Mouse (Mus musculus) liver, embryonic 12.5 days (tissue): ENCODE results near the gene Sowahd. TPM values are rescaled to one million over a fixed set of nuclear protein-coding genes. Genes with fewer than 3 reads are reported as not detected.

Experiments used
- ATAC-seq: fragments of 200-750 bp; cut with Nextera tagmentation; 2 replicates; pipeline ENCODE4 v1.8.0; 2017; ENCODE audit warnings: moderate number of reproducible peaks, mild to moderate bottlenecking, moderate library complexity
- H3K27ac ChIP-seq: fragments of 300-500 bp; sonication (generic); 2 replicates; pipeline ENCODE4 v1.5.1; 2016; ENCODE audit warnings: mild to moderate bottlenecking
- H3K27me3 ChIP-seq: fragments of 300-500 bp; sonication (generic); replicated peaks from 2 replicates; pipeline ENCODE4 v1.6.1; 2016; ENCODE audit warnings: mild to moderate bottlenecking, moderate library complexity
- H3K36me3 ChIP-seq: fragments of 300-500 bp; sonication (generic); 2 replicates; pipeline ENCODE4 v1.6.1; 2016; ENCODE audit warnings: mild to moderate bottlenecking, moderate library complexity
- H3K4me1 ChIP-seq: fragments of 300-500 bp; sonication (generic); 2 replicates; pipeline ENCODE4 v1.6.1; 2016
- H3K4me2 ChIP-seq: fragments of 300-500 bp; sonication (generic); 2 replicates; pipeline ENCODE4 v1.6.1; 2016; ENCODE audit warnings: mild to moderate bottlenecking, moderate library complexity
- H3K4me3 ChIP-seq: fragments of 300-500 bp; sonication (generic); 2 replicates; pipeline ENCODE4 v1.5.1; 2016; ENCODE audit warnings: mild to moderate bottlenecking, moderate library complexity
- H3K9ac ChIP-seq: fragments of 300-500 bp; sonication (generic); 2 replicates; pipeline ENCODE4 v1.6.1; 2016; ENCODE audit warnings: mild to moderate bottlenecking, moderate library complexity
- H3K9me3 ChIP-seq: fragments of 300-500 bp; sonication (generic); replicated peaks from 2 replicates; pipeline ENCODE4 v1.6.1; 2016; ENCODE audit warnings: mild to moderate bottlenecking, moderate library complexity
- WGBS: fragments of 180-500 bp; shearing (Covaris S2); methylation state at CpG from one replicate; pipeline ENCODE4 v1.1.7; 2016; ENCODE audit not compliant: insufficient replicate concordance; 5-methylcytosine and 5-hydroxymethylcytosine counted together
- polyA plus RNA-seq: library from polyadenylated mRNA; unstranded; fragments of >200 nt; fragmentation: Nextera tagmentation; extraction: Ambion mirVana; gene quantifications from 2 replicates; pipeline ENCODE4 v1.2.1, GENCODE M21; 2016

Sowahd gene
- 0.11 and 0.25 TPM in 2 replicates for polyA plus RNA-seq

- H3K9me3 ChIP-seq: no peaks in the 10 kb centered on the region
- peak within 1 kb of the TSS; percentile 25 for H3K4me3 ChIP-seq
- H3K9ac ChIP-seq: no peak within 1 kb of the TSS
- WGBS: 8% methylated on average over 36 of the region's 38 CpGs
- no peaks in the 10 kb centered on the region for H3K4me1 ChIP-seq
- H3K36me3 ChIP-seq: no peaks in the 10 kb centered on the region
- no peak for ATAC-seq
- peak within 1 kb of the TSS; percentile 51 for H3K4me2 ChIP-seq
- no peak within 1 kb of the TSS for H3K27ac ChIP-seq
- H3K27me3 ChIP-seq: peaks cover 81% of the 10 kb centered on the region
Measured at GRCm38 (mm10) chrX:37048066-37048889, at the start of gene Sowahd. Gene Sowahd (plus strand): TSS chrX:37048845.

- no peaks in the 10 kb centered on the region for H3K9me3 ChIP-seq
- no peak overlapping the region for H3K27ac ChIP-seq
- ATAC-seq: no peak
- H3K27me3 ChIP-seq: no peaks in the 10 kb centered on the region
- H3K4me1 ChIP-seq: no peaks in the 10 kb centered on the region
- H3K36me3 ChIP-seq: no peaks in the 10 kb centered on the region
- H3K4me3 ChIP-seq: no peak overlapping the region
- WGBS: 45% methylated on average over 5 of the region's 5 CpGs
- H3K4me2 ChIP-seq: no peak overlapping the region
- H3K9ac ChIP-seq: no peak overlapping the region
Measured at GRCm38 (mm10) chrX:37013870-37014269, 34.8 kb upstream of the Sowahd start.

- Histone ChIP-seq H3K4me2 (no peak overlapping the region), H3K4me3 (no peak overlapping the region)
- WGBS: 68% methylated on average over 9 of the region's 9 CpGs
Measured at GRCm38 (mm10) chrX:37018150-37018654, 30.4 kb upstream of the Sowahd start.

GRCm38 (mm10) chrX:37019045-37019444 is 29.6 kb upstream of the Sowahd start:
- Histone ChIP-seq H3K4me2 (no peak overlapping the region), H3K4me1 (no peaks in the 10 kb centered on the region), H3K27ac (no peak overlapping the region), H3K4me3 (no peak overlapping the region), H3K27me3 (no peaks in the 10 kb centered on the region), H3K9ac (no peak overlapping the region), H3K9me3 (no peaks in the 10 kb centered on the region), H3K36me3 (no peaks in the 10 kb centered on the region)
- 37% methylated on average over 3 of the region's 3 CpGs for WGBS
- no peak for ATAC-seq

More at GRCm38 (mm10) chrX:37018150-37018654, 30.4 kb upstream of the Sowahd start:
- ATAC-seq: no peak
- H3K27ac ChIP-seq: no peak overlapping the region
- no peak overlapping the region for H3K9ac ChIP-seq
- no peaks in the 10 kb centered on the region for H3K27me3 ChIP-seq
- H3K4me1 ChIP-seq: no peaks in the 10 kb centered on the region
- no peaks in the 10 kb centered on the region for H3K36me3 ChIP-seq
- H3K9me3 ChIP-seq: no peaks in the 10 kb centered on the region

GRCm38 (mm10) chrX:37022690-37023089 is 26.0 kb upstream of the Sowahd start:
- Histone ChIP-seq H3K27me3 (no peaks in the 10 kb centered on the region), H3K4me1 (no peaks in the 10 kb centered on the region), H3K27ac (no peak overlapping the region), H3K4me2 (no peak overlapping the region), H3K9ac (no peak overlapping the region), H3K36me3 (no peaks in the 10 kb centered on the region), H3K4me3 (no peak overlapping the region), H3K9me3 (no peaks in the 10 kb centered on the region)
- ATAC-seq: no peak
- WGBS: 12% methylated on average over 3 of the region's 3 CpGs

- 55% methylated on average over 10 of the region's 10 CpGs for WGBS
- H3K36me3 ChIP-seq: no peaks in the 10 kb centered on the region
- H3K4me2 ChIP-seq: no peak overlapping the region
- no peak overlapping the region for H3K27ac ChIP-seq
- H3K4me1 ChIP-seq: no peaks in the 10 kb centered on the region
- no peak overlapping the region for H3K4me3 ChIP-seq
- no peaks in the 10 kb centered on the region for H3K9me3 ChIP-seq
- no peak overlapping the region for H3K9ac ChIP-seq
- ATAC-seq: no peak
- H3K27me3 ChIP-seq: no peaks in the 10 kb centered on the region
Measured at GRCm38 (mm10) chrX:37023652-37024309, 24.9 kb upstream of the Sowahd start.

- Histone ChIP-seq H3K4me3 (no peak overlapping the region), H3K27ac (no peak overlapping the region), H3K9ac (no peak overlapping the region), H3K9me3 (no peaks in the 10 kb centered on the region), H3K27me3 (no peaks in the 10 kb centered on the region), H3K4me2 (no peak overlapping the region), H3K36me3 (no peaks in the 10 kb centered on the region), H3K4me1 (no peaks in the 10 kb centered on the region)
- ATAC-seq: no peak
- WGBS: 49% methylated on average over 3 of the region's 3 CpGs
Measured at GRCm38 (mm10) chrX:37028378-37028777, 20.3 kb upstream of the Sowahd start.

- Histone ChIP-seq H3K27ac (no peak overlapping the region), H3K4me2 (no peak overlapping the region), H3K27me3 (peaks cover 27% of the 10 kb centered on the region), H3K9ac (no peak overlapping the region), H3K9me3 (no peaks in the 10 kb centered on the region), H3K36me3 (no peaks in the 10 kb centered on the region), H3K4me3 (no peak overlapping the region), H3K4me1 (no peaks in the 10 kb centered on the region)
- ATAC-seq: no peak
- WGBS: 24% methylated on average over 9 of the region's 9 CpGs
Measured at GRCm38 (mm10) chrX:37042726-37043125, 5.9 kb upstream of the Sowahd start.

- Histone ChIP-seq H3K36me3 (no peaks in the 10 kb centered on the region), H3K9ac (no peak overlapping the region), H3K9me3 (no peaks in the 10 kb centered on the region), H3K4me3 (peak overlapping the region; percentile 25), H3K27ac (no peak overlapping the region), H3K27me3 (peaks cover 81% of the 10 kb centered on the region), H3K4me2 (peak overlapping the region; percentile 51), H3K4me1 (no peaks in the 10 kb centered on the region)
- ATAC-seq: no peak
- WGBS: 11% methylated on average over 57 of the region's 70 CpGs
Measured at GRCm38 (mm10) chrX:37048890-37049823, 512 bp downstream of the Sowahd start.

- 54% methylated on average over 9 of the region's 9 CpGs for WGBS
- no peak overlapping the region for H3K27ac ChIP-seq
- H3K9ac ChIP-seq: no peak overlapping the region
- no peaks in the 10 kb centered on the region for H3K36me3 ChIP-seq
- no peak overlapping the region for H3K4me3 ChIP-seq
- no peaks in the 10 kb centered on the region for H3K9me3 ChIP-seq
- H3K27me3 ChIP-seq: no peaks in the 10 kb centered on the region
- H3K4me1 ChIP-seq: no peaks in the 10 kb centered on the region
- no peak for ATAC-seq
- no peak overlapping the region for H3K4me2 ChIP-seq
Measured at GRCm38 (mm10) chrX:37063902-37064301, 15.3 kb downstream of the Sowahd start.

GRCm38 (mm10) chrX:37067299-37067698 is 18.7 kb downstream of the Sowahd start:
- Histone ChIP-seq H3K9me3 (no peaks in the 10 kb centered on the region), H3K27ac (no peak overlapping the region), H3K27me3 (no peaks in the 10 kb centered on the region), H3K4me3 (no peak overlapping the region), H3K4me2 (no peak overlapping the region), H3K36me3 (no peaks in the 10 kb centered on the region), H3K9ac (no peak overlapping the region), H3K4me1 (no peaks in the 10 kb centered on the region)
- 56% methylated on average over 3 of the region's 3 CpGs for WGBS
- ATAC-seq: no peak
